Mouse (Mus musculus): ENCODE measurements around the gene Ddit4. TPM values are rescaled to one million over a fixed set of nuclear protein-coding genes. Genes with fewer than 3 reads are reported as not detected.

Gene Ddit4
- polyA plus RNA-seq, 1 experiment, result 62.7 TPM

DNA sequence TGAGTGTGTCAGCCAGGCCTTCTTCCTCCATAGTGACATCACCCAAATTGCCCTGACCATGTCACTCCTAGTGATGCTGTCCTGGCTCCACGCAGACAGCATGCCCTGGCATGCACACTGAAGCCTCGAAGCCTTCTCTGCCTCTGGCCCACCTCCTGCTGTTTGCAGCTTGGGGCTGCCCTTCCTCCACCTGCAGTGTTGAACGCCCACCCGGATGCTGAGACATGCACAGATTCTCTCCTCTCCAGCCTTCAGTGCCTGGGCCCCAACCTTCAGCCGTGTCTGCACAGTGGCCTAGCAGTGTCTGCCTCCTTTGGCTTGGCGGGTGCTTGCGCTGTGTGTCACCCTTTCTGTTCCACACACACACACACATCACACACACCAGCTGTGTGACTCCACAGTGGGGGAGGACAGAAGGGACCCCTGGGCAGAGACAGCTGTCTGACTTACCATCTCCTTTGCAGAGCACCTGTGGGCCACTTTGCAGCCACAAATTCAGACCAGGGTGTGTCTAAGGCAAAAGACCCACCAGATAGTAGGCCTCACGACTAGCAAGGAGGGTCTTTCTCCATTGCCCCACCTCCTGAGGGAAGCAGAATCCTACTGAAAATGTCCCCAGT, 49.5 kb downstream of the Ddit4 start:
- Histone ChIP-seq H3K79me2 (ENCODE audit: control insufficient read depth, insufficient read depth) (no peaks in the 10 kb centered on the region), H3K27me3 (ENCODE audit: control insufficient read depth, insufficient read depth, insufficient read length) (no peaks in the 10 kb centered on the region), H3K4me3 (ENCODE audit: insufficient read depth, poor library complexity, severe bottlenecking) (no peak overlapping the region), H3K79me3 (ENCODE audit: low read depth) (no peaks in the 10 kb centered on the region), H3ac (ENCODE audit: control insufficient read depth, insufficient read length, low read depth) (no peak overlapping the region), H3K36me3 (ENCODE audit: control insufficient read depth, insufficient read depth) (peaks cover 15% of the 10 kb centered on the region)
- TF ChIP-seq CEBPB (IDR thresholded peaks at IDR 0.05; ENCODE audit: low read depth) (no peak), MAX (IDR thresholded peaks at IDR 0.05) (no peak), USF1 (IDR thresholded peaks at IDR 0.05; ENCODE audit: low read depth) (no peak), MYOD1 (IDR thresholded peaks at IDR 0.05; ENCODE audit: control insufficient read depth, insufficient read length, low read depth) (no peak), FOSL1 (IDR thresholded peaks at IDR 0.05; ENCODE audit: insufficient read depth, low read length, poor library complexity, severe bottlenecking) (no peak), CTCF (IDR thresholded peaks at IDR 0.05; ENCODE audit: control insufficient read depth, insufficient read depth, insufficient read length) (no peak), MYOG (IDR thresholded peaks at IDR 0.05; ENCODE audit: control insufficient read depth, extremely low read depth, insufficient read length) (no peak)

DNA sequence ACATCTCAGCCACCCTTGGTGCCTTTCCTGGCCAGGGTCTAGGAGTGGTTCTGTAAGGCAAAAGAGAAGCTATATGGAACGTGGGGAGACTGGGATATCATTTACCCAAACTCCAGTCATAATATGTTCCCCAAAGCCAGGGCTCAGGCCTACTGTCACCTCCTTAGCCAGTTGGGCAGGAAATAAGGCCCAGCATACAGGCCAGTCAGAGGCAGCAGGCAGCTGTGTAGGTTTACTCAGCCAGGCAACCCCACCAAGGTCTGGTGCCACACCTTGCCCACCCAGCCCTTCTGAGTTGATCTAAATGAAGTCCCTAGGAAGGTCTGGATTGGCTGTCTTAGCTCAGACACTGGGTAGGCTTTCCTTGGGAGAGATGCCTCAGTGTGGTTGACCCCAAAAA, 50.2 kb downstream of the Ddit4 start:
- Histone ChIP-seq H3K36me3 (ENCODE audit: control insufficient read depth, insufficient read depth) (peaks cover 21% of the 10 kb centered on the region), H3ac (ENCODE audit: control insufficient read depth, insufficient read length, low read depth) (no peak overlapping the region), H3K27me3 (ENCODE audit: control insufficient read depth, insufficient read depth, insufficient read length) (no peaks in the 10 kb centered on the region), H3K79me2 (ENCODE audit: control insufficient read depth, insufficient read depth) (no peaks in the 10 kb centered on the region), H3K4me3 (ENCODE audit: insufficient read depth, poor library complexity, severe bottlenecking) (no peak overlapping the region), H3K79me3 (ENCODE audit: low read depth) (no peaks in the 10 kb centered on the region)
- no peak for TF ChIP-seq CEBPB (IDR thresholded peaks at IDR 0.05; ENCODE audit: low read depth)
- no peak for TF ChIP-seq FOSL1 (IDR thresholded peaks at IDR 0.05; ENCODE audit: insufficient read depth, low read length, poor library complexity, severe bottlenecking)
- no peak for TF ChIP-seq MAX (IDR thresholded peaks at IDR 0.05)
- no peak for TF ChIP-seq MYOG (IDR thresholded peaks at IDR 0.05; ENCODE audit: control insufficient read depth, extremely low read depth, insufficient read length)
- no peak for TF ChIP-seq USF1 (IDR thresholded peaks at IDR 0.05; ENCODE audit: low read depth)
- TF ChIP-seq CTCF (IDR thresholded peaks at IDR 0.05; ENCODE audit: control insufficient read depth, insufficient read depth, insufficient read length), result no peak
- TF ChIP-seq MYOD1 (IDR thresholded peaks at IDR 0.05; ENCODE audit: control insufficient read depth, insufficient read length, low read depth), result no peak

DNA sequence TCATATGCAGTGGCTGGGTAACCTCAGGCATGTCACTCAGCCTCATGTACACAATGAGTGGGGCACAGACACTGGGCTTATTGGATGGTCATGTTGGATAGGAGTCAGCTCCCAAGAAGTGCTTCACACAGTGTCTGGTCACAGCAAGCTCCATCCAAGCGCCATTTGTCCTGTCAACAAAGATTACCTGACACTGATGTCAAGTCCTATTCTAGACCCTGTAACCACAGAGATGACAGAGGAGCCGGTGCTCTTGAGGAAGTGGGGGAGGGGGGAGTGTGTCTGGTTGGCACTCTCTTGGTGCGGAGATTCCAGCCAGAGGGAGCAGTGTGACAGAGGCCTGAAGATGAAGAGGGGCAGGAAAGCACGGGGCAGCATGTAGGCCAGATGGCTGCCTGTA, 50.7 kb downstream of the Ddit4 start:
- Histone ChIP-seq H3K36me3 (ENCODE audit: control insufficient read depth, insufficient read depth) (peaks cover 26% of the 10 kb centered on the region), H3K79me3 (ENCODE audit: low read depth) (no peaks in the 10 kb centered on the region), H3K79me2 (ENCODE audit: control insufficient read depth, insufficient read depth) (no peaks in the 10 kb centered on the region), H3K27me3 (ENCODE audit: control insufficient read depth, insufficient read depth, insufficient read length) (no peaks in the 10 kb centered on the region), H3ac (ENCODE audit: control insufficient read depth, insufficient read length, low read depth) (no peak overlapping the region), H3K4me3 (ENCODE audit: insufficient read depth, poor library complexity, severe bottlenecking) (no peak overlapping the region)
- TF ChIP-seq MYOD1 (IDR thresholded peaks at IDR 0.05; ENCODE audit: control insufficient read depth, insufficient read length, low read depth), result no peak
- no peak for TF ChIP-seq CTCF (IDR thresholded peaks at IDR 0.05; ENCODE audit: control insufficient read depth, insufficient read depth, insufficient read length)
- TF ChIP-seq MYOG (IDR thresholded peaks at IDR 0.05; ENCODE audit: control insufficient read depth, extremely low read depth, insufficient read length), result no peak
- no peak for TF ChIP-seq USF1 (IDR thresholded peaks at IDR 0.05; ENCODE audit: low read depth)
- no peak for TF ChIP-seq FOSL1 (IDR thresholded peaks at IDR 0.05; ENCODE audit: insufficient read depth, low read length, poor library complexity, severe bottlenecking)
- no peak for TF ChIP-seq MAX (IDR thresholded peaks at IDR 0.05)
- TF ChIP-seq CEBPB (IDR thresholded peaks at IDR 0.05; ENCODE audit: low read depth), result no peak

DNA sequence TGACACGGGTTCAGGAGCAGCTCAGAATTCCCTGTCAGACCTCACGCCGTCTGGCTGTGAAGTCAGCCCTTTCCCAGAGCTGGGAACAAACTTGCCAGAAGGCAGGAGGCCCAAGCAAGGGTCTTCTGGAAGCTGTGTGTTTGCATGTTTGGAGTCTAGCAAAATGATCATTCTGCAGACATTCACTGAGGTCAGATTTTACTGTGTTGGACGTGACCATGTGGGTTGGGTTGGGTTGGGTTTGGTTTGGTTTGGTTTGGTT, 51.5 kb downstream of the Ddit4 start:
- H3K27me3 ChIP-seq (ENCODE audit: control insufficient read depth, insufficient read depth, insufficient read length), result no peaks in the 10 kb centered on the region

More for the DNA sequence above, 51.5 kb downstream of the Ddit4 start:
- Histone ChIP-seq H3K4me3 (ENCODE audit: insufficient read depth, poor library complexity, severe bottlenecking) (no peak overlapping the region), H3K36me3 (ENCODE audit: control insufficient read depth, insufficient read depth) (peaks cover 34% of the 10 kb centered on the region), H3ac (ENCODE audit: control insufficient read depth, insufficient read length, low read depth) (no peak overlapping the region), H3K79me3 (ENCODE audit: low read depth) (no peaks in the 10 kb centered on the region), H3K79me2 (ENCODE audit: control insufficient read depth, insufficient read depth) (no peaks in the 10 kb centered on the region)
- TF ChIP-seq CTCF (IDR thresholded peaks at IDR 0.05; ENCODE audit: control insufficient read depth, insufficient read depth, insufficient read length) (no peak), MYOD1 (IDR thresholded peaks at IDR 0.05; ENCODE audit: control insufficient read depth, insufficient read length, low read depth) (no peak), MAX (IDR thresholded peaks at IDR 0.05) (no peak), MYOG (IDR thresholded peaks at IDR 0.05; ENCODE audit: control insufficient read depth, extremely low read depth, insufficient read length) (no peak), CEBPB (IDR thresholded peaks at IDR 0.05; ENCODE audit: low read depth) (no peak), FOSL1 (IDR thresholded peaks at IDR 0.05; ENCODE audit: insufficient read depth, low read length, poor library complexity, severe bottlenecking) (no peak), USF1 (IDR thresholded peaks at IDR 0.05; ENCODE audit: low read depth) (no peak)

Other genes with a start within 250 kb of the Ddit4 start
- gene Micu1, start 249.4 kb downstream of the Ddit4 start, polyA plus RNA-seq (2012; fragmentation: generic; extraction: Trizol), result 90.2 TPM
- gene Dnajb12, start 72.3 kb downstream of the Ddit4 start, polyA plus RNA-seq (2012; fragmentation: generic; extraction: Trizol), result 25.8 TPM
- 24.1 TPM for gene Ascc1, start 51.0 kb upstream of the Ddit4 start, polyA plus RNA-seq (2012; fragmentation: generic; extraction: Trizol)
- 104 TPM for gene Anapc16, start 51.3 kb upstream of the Ddit4 start, polyA plus RNA-seq (2012; fragmentation: generic; extraction: Trizol)
- 12.1 TPM for gene Spock2, start 154.4 kb upstream of the Ddit4 start, polyA plus RNA-seq (2012; fragmentation: generic; extraction: Trizol)

All from C2C12 (cell line).